Mouse (Mus musculus) G1E (cell line): Measurements from ENCODE around the gene Ext2.

Experiments
- CTCF ChIP-seq: IDR thresholded peaks from 2 replicates; pipeline ENCODE4 v1.5.1; 2012; ENCODE audit warnings: low read depth, low read length, inconsistent platforms, mixed read lengths
- GATA1 ChIP-seq: IDR thresholded peaks from 2 replicates; pipeline ENCODE4 v1.6.1; 2012; ENCODE audit warnings: borderline replicate concordance, low read length, inconsistent platforms, mixed read lengths
- POLR2AphosphoS5 ChIP-seq: IDR thresholded peaks from 2 replicates; pipeline ENCODE4 v1.6.1; 2012; ENCODE audit warnings: low read depth, low read length, inconsistent platforms; ENCODE audit not compliant: insufficient replicate concordance

DNA sequence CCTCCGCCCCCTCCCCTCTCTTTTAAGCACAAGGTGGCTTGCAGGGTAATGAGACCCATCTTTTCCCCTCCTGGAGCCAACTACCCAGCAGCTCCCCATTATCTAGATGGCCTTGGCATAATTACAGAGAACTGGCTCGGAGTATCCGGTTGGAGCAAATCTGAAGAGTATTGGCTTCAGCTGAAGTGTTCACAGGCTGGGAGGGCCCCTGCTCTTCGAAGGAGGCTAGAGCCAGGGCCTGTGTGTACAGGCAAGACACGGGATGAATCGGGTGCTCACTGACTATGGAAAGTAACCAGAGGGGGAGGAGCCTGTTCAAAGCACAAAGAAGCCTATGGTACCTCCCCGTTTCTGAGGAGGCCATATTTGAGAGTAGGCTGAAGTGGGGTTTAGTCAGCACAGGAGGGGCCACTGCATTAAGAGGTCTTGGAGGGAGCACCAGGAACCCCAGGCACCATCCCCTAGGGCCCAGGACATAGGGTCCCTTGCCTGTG, 46.8 kb upstream of the Ext2 start, which contains the start of gene Accsl:
- TF ChIP-seq POLR2AphosphoS5, result no peak
- TF ChIP-seq CTCF, result no peak
- no peak for TF ChIP-seq GATA1
